Mouse (Mus musculus) urinary bladder, adult 2 months (tissue): ENCODE results near the gene Actn4. TPM values are rescaled to one million over a fixed set of nuclear protein-coding genes. Genes with fewer than 3 reads are reported as not detected.

Experiments used
- DNase-seq: peaks from one replicate; pipeline ENCODE4 v3.0.0; 2022; ENCODE audit warnings: low spot score
- polyA plus RNA-seq: library from polyadenylated mRNA; depleted of rRNA; stranded (reverse); fragments of >200 nt; gene quantifications from 2 replicates; pipeline ENCODE4 v1.2.3, GENCODE M21; 2012; rRNA removed

Actn4 gene
- 285 and 345 TPM in 2 replicates for polyA plus RNA-seq

DNA sequence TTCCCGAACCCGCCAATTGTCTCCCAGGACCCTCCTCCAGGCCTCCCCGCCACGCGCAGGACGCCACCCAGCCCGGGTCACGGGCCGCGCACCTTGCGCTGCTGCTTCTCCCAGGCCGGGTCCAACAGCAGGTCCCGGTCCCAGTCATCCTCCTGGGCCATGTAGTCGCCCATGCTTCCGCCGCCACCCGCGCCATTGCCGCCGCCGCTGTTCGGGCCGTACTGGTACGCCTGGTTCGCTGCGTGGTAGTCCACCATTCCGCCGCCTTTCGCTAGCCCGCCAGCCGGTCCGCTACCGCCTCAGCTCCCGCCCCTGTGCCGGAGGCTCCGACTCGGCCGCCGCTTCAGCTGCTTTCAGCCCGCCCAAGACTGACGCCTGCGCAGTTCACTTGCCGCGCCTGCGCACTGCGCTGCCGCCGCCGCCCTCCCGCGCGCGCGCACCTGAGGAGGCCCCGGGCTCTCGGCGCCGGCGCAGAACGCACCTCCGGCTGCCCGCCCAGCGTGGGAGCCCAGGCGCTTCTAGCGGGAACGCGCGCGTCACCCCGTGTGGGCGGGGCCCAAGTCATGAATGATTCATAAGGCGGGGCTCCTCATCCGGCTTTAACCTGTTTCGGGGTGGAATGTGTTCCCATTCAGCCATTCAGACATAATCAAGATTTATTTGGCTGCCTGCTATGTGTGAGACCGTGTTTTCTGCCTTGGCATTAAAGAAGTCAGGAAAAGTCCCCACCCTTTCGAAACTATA, at the start of gene Actn4:
Gene Actn4, minus strand, starts transcription at position 414 of the 744 bp plus-strand sequence.
- DNase-seq: peak; percentile 100

DNA sequence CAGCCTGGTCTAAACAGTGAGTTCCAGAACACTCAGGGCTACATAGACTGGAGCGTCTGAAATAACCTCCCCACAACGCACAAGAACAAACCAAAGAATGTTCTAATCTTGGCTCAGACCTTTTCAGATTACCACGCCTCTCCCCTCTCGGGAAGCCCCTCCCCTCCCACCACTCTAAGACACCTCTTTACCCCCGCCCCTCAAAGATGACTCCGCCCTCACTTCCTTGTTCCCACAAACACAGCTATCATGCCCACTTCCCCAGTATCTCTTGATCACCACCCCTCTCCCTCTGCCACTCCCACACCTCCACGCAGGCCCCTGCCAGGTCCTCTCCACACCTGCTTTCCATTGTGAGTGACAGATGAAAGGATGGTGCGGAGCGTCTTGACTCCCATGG, 46.6 kb upstream of the Actn4 start:
- no peak for DNase-seq

DNA sequence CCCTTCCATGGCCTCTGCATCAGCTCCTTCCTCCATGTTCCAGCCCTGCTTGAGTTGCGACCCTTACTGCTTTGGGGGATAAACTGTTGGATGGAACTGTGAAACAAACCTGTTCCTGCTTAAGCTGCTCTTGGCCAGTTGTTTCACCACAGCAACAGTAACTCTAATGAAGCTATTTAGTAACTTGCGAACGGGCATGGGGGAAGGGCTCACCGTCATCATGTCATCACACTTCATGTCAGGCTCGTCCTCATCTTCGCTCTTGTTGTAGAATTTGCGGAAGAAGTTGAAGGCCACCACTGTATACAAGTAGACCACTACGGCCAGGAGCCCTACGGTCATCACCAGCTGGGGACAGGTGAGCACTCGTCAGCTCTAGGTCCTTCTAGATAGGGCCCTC, 46.0 kb upstream of the Actn4 start:
- no peak for DNase-seq

- no peak for DNase-seq
These were observed 45.3 kb upstream of the Actn4 start for GRCm38 (mm10) chr7:29007224-29008101.

DNA sequence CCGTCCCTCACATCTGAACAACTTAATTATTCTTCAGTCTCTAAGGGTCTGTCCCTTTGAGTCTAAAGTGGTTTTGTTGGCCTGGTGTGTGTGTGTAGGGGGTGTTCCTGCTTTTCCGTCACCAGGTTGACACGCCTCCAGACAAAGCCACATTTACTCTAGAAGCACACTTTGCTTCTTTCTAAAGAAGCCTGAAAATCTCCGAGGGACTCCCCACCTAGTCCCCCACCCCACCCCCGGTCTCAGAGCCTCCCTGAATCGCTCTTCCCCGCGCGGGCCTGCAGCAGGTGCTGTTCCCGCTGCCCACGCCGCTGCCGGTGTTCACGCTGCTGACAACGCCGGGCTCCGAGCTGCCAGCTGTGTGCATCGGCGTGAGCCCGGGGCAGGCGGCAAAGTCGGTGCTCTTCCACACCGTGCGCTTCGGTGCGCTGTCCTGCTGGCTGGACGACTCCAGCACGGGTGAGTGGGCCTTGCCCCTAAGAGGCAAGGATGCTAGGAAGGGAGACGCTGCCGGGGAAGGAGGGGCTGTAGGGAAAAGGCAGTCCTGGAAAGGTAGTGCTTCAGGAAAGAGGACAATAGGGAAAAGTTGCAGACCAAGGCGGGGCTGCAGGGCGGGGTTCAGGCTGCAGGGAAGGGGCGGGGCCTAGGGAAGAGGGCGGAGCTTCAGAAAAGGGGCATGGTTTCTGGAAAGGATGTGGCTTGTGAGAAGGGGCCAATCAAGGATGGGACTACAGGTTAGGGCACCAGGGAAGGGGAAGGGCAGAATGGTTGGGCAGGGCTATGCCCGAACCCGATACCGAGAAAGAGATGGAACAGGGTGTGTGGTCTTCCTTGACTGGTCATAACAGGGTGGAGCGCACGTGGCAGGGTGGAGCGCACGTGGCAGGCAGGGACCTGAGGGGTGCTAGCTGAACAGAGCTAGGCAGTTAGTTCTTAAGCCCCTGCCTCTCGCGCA, 38.8 kb upstream of the Actn4 start:
- no peak for DNase-seq

- DNase-seq: no peak
These were observed 31.3 kb upstream of the Actn4 start for GRCm38 (mm10) chr7:28993402-28993801.

DNA sequence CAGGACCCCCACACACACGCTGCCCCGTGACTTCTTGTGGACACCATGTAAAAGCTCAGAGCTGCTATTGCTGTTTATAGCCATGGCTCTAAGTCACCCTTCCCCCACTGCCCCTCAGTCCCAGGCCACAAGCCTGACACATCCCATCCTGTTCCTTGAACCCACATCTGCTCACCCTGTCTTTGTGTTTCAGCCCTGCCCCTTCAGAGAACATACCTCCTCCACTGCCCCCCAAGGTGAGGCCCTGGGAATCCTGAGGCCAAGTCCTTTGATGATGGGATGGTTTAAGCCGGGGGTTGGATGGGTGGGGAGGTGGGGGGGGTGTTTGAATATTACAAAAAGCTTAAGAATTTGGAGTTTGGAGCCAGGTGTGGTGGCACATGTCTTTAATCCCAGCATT, 30.9 kb upstream of the Actn4 start:
- no peak for DNase-seq

- DNase-seq: no peak
These were observed 29.5 kb upstream of the Actn4 start for GRCm38 (mm10) chr7:28991616-28992015.

GRCm38 (mm10) chr7:28990766-28991273, 28.7 kb upstream of the Actn4 start:
- no peak for DNase-seq

- DNase-seq: no peak
These were observed 23.1 kb upstream of the Actn4 start for GRCm38 (mm10) chr7:28985207-28985606.

- DNase-seq: no peak
These were observed 22.3 kb upstream of the Actn4 start for GRCm38 (mm10) chr7:28984452-28984851.

DNA sequence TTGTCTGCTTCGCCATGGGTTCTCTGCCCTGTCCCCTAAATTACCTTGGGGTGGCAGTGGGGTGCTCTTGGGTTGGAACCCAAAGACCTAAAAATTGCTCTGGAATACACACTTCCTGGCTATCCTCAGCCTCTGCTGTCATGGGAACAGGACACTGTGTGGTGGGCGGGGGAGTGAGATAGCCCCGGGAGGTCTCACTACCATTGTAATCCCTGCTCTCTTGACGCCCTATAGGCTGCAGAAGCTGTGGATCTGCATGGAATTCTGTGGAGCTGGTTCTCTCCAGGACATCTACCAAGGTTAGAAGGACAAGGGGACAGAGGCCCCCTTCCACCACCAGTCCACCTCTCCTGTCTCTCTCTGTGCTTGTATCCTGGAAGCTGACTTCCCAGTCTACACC, 21.7 kb upstream of the Actn4 start:
- no peak for DNase-seq

DNA sequence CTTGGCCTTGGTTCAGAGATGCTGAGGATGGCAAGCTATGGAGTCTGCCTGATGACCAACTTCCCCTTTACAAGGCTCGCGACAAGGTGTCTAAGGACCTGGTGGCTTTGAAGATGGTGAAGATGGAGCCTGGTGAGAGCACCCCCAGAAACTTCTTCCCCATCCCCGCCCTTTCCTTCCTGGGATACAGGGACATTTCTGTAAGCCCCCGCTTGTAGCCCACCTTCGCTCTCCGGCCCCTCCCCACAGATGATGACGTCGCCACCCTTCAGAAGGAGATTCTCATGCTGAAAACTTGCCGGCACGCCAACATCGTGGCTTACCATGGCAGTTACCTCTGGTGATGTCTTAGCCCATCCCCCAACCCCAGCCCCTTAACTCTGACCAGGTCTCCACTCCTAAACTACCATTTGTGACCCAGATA, 21.0 kb upstream of the Actn4 start:
- DNase-seq: no peak

GRCm38 (mm10) chr7:28982274-28983013, 20.3 kb upstream of the Actn4 start:
- no peak for DNase-seq

DNA sequence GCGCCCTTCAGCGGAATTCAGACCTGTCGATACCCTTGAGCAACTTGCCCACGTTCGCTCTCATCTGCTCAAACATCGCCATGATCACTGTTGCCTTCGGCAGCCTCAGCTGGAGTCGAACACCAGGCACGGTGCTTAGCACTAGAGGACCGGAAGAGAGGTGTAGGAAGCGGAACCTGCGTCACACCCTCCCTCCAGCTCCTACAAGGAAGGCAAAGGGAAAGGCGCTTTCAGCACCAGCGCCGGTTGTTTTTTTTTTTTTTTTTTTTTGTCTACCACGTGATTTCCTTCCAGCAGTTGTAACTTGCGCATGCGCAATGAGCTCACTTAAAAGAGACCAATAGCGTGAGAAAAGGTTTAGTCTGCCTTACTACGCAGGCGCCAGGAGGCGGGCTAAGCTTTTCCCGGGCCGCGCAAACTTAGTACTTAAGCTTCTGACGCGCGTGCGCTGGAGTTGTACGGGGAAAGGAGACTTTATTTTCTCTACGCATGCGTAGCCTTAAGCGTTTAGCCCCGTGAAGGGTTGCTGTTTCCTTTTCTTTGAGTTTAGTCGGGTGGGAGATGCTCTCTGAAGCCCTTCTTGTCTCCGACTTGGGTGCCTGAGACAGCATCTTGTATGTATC, 19.6 kb upstream of the Actn4 start, which contains the start of the genes Eif3k and Map4k1:
Gene Eif3k, minus strand, starts transcription at position 214 of the 623 bp plus-strand sequence.
Gene Map4k1, plus strand, starts transcription at position 400 of the 623 bp plus-strand sequence.
- peak; percentile 66 for DNase-seq

GRCm38 (mm10) chr7:28977556-28977955, 15.4 kb upstream of the Actn4 start:
- no peak for DNase-seq

GRCm38 (mm10) chr7:28973025-28973424, 10.9 kb upstream of the Actn4 start:
- no peak for DNase-seq

- peak; percentile 68 for DNase-seq
These were observed 10.4 kb upstream of the Actn4 start for GRCm38 (mm10) chr7:28972542-28972985.

DNA sequence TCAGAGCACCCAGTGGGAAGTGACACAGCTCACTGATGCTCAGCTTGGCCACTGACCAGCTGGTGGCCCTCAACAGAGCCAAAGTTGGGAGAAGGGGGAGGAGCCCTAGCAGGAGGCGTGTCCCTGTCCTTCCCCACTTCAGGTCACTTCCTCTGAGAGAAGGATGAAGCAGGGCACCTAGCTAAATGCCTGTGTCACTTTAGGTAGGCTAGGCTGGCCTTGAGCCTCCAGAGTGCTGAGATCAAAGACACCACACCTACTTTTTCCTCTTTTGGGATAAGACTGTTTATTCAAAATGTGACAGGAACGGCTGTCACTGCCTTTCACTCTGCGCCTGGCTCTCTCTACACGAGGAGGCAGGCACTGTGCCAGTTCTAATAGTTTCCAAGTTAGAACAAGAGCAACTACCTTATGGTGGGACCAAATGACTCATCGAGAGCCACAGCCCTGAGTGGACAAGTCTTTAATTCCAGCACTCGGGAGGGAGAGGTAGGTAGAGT, 9.7 kb upstream of the Actn4 start:
- no peak for DNase-seq

- no peak for DNase-seq
These were observed 8.9 kb upstream of the Actn4 start for GRCm38 (mm10) chr7:28971029-28971428.
